Mouse (Mus musculus) lung, postnatal 0 days (tissue): Measurements from ENCODE around the gene Cfap45. TPM values are rescaled to one million over a fixed set of nuclear protein-coding genes. Genes with fewer than 3 reads are reported as not detected.

Source experiments
- ATAC-seq: fragments of 200-750 bp; cut with Nextera tagmentation; 2 replicates; pipeline ENCODE4 v1.8.0; 2017; ENCODE audit warnings: moderate library complexity
- DNase-seq: peaks from one replicate; pipeline ENCODE4 v3.0.0-alpha.2; 2016; ENCODE audit warnings: low spot score
- H3K27ac ChIP-seq: fragments of 300-500 bp; sonication (generic); 2 replicates; pipeline ENCODE4 v1.5.1; 2014; ENCODE audit warnings: antibody characterized with exemption, mild to moderate bottlenecking, low read length, mixed read lengths
- H3K27me3 ChIP-seq: fragments of 300-500 bp; sonication (generic); replicated peaks from 2 replicates; pipeline ENCODE4 v1.6.1; 2014; ENCODE audit warnings: low read length, mixed read lengths; ENCODE audit not compliant: insufficient read depth
- H3K36me3 ChIP-seq: fragments of 300-500 bp; sonication (generic); 2 replicates; pipeline ENCODE4 v1.6.1; 2014; ENCODE audit warnings: low read length, mixed read lengths; ENCODE audit not compliant: insufficient read depth
- H3K4me1 ChIP-seq: fragments of 300-500 bp; sonication (generic); 2 replicates; pipeline ENCODE4 v1.6.1; 2014; ENCODE audit warnings: antibody characterized with exemption, low read depth, low read length, mixed read lengths; ENCODE audit not compliant: insufficient read depth
- H3K4me2 ChIP-seq: fragments of 300-500 bp; sonication (generic); replicated peaks from 2 replicates; pipeline ENCODE4 v1.6.1; 2014; ENCODE audit warnings: low read depth, mild to moderate bottlenecking, low read length, moderate library complexity, mixed read lengths
- H3K4me3 ChIP-seq: fragments of 300-500 bp; sonication (generic); 2 replicates; pipeline ENCODE4 v1.5.1; 2014; ENCODE audit warnings: low read depth, low read length
- H3K9ac ChIP-seq: fragments of 300-500 bp; sonication (generic); replicated peaks from 2 replicates; pipeline ENCODE4 v1.6.1; 2014; ENCODE audit warnings: low read depth, mild to moderate bottlenecking
- H3K9me3 ChIP-seq: fragments of 300-500 bp; sonication (generic); 2 replicates; pipeline ENCODE4 v1.6.1; 2016; ENCODE audit warnings: low read length, mixed read lengths
- CTCF ChIP-seq: IDR thresholded peaks from 2 replicates; pipeline ENCODE4 v1.5.1; 2016; ENCODE audit warnings: antibody characterized with exemption, mild to moderate bottlenecking
- EP300 ChIP-seq: IDR thresholded peaks from 2 replicates; pipeline ENCODE4 v1.6.1; 2016; ENCODE audit warnings: antibody characterized with exemption, mild to moderate bottlenecking, control low read depth
- WGBS: fragments of 180-500 bp; shearing (Covaris S2); extraction: QIAGEN DNeasy Blood & Tissue Kit; methylation state at CpG from one replicate; pipeline ENCODE4 v1.1.7; 2014; 5-methylcytosine and 5-hydroxymethylcytosine counted together
- polyA plus RNA-seq: library from polyadenylated mRNA; unstranded; fragments of >200 nt; fragmentation: Nextera tagmentation; extraction: Ambion mirVana; gene quantifications from 2 replicates; pipeline ENCODE4 v1.2.1, GENCODE M21; 2015

Cfap45 gene
- polyA plus RNA-seq, 1 experiment from 2014 or later: 12.2 TPM

GRCm38 (mm10) chr1:172500451-172501370, 19.9 kb upstream of the Cfap45 start:
- peak overlapping the region; percentile 90 for H3K9ac ChIP-seq
- H3K9me3 ChIP-seq: no peaks in the 10 kb centered on the region
- peak overlapping the region; percentile 98 for H3K27ac ChIP-seq
- ATAC-seq: peak; percentile 64
- H3K4me1 ChIP-seq: peaks cover 26% of the 10 kb centered on the region
- peak overlapping the region; percentile 63 for H3K4me2 ChIP-seq
- WGBS: under 1% methylated on average over 52 of the region's 56 CpGs
- H3K36me3 ChIP-seq: peaks cover 10% of the 10 kb centered on the region
- no peaks in the 10 kb centered on the region for H3K27me3 ChIP-seq
- peak overlapping the region; percentile 94 for H3K4me3 ChIP-seq
- no peak for TF ChIP-seq CTCF
- TF ChIP-seq EP300: 0 out of 2 replicates have a peak, but pooled peaks have one; percentile 33
- DNase-seq: peak; percentile 93

GRCm38 (mm10) chr1:172501371-172502144, 19.0 kb upstream of the Cfap45 start:
- peak; percentile 95 for DNase-seq
- Histone ChIP-seq H3K4me3 (peak overlapping the region; percentile 94), H3K4me1 (peaks cover 26% of the 10 kb centered on the region), H3K27me3 (no peaks in the 10 kb centered on the region), H3K4me2 (peak overlapping the region; percentile 63), H3K9me3 (no peaks in the 10 kb centered on the region), H3K27ac (peak overlapping the region; percentile 98), H3K9ac (peak overlapping the region; percentile 90), H3K36me3 (peaks cover 18% of the 10 kb centered on the region)
- ATAC-seq: peak; percentile 63
- WGBS: 8% methylated on average over 13 of the region's 13 CpGs
- TF ChIP-seq CTCF (peak; percentile 42), EP300 (peak; percentile 80; the same call in 1 of the 2 replicates)

- peak; percentile 93 for DNase-seq
Measured at GRCm38 (mm10) chr1:172502145-172503110, 18.2 kb upstream of the Cfap45 start.

GRCm38 (mm10) chr1:172503111-172503997, 17.2 kb upstream of the Cfap45 start:
- H3K4me3 ChIP-seq: peak overlapping the region; percentile 94
- H3K27ac ChIP-seq: peak overlapping the region; percentile 98
- peaks cover 26% of the 10 kb centered on the region for H3K4me1 ChIP-seq
- DNase-seq: peak; percentile 88
- peak overlapping the region; percentile 44 for H3K9ac ChIP-seq
- no peaks in the 10 kb centered on the region for H3K9me3 ChIP-seq
- no peaks in the 10 kb centered on the region for H3K27me3 ChIP-seq
- TF ChIP-seq EP300 (peak; percentile 41; the same call in 1 of the 2 replicates), CTCF (no peak; the same call in 1 of the 2 replicates)
- H3K4me2 ChIP-seq: peak overlapping the region; percentile 63
- peaks cover 27% of the 10 kb centered on the region for H3K36me3 ChIP-seq
- no peak for ATAC-seq
- WGBS: 10% methylated on average over 14 of the region's 14 CpGs

More at GRCm38 (mm10) chr1:172502145-172503110, 18.2 kb upstream of the Cfap45 start:
- H3K4me1 ChIP-seq: peaks cover 26% of the 10 kb centered on the region
- peak overlapping the region; percentile 98 for H3K27ac ChIP-seq
- peak overlapping the region; percentile 94 for H3K4me3 ChIP-seq
- H3K36me3 ChIP-seq: peaks cover 20% of the 10 kb centered on the region
- H3K4me2 ChIP-seq: peak overlapping the region; percentile 63
- H3K27me3 ChIP-seq: no peaks in the 10 kb centered on the region
- WGBS: 5% methylated on average over 13 of the region's 13 CpGs
- H3K9me3 ChIP-seq: no peaks in the 10 kb centered on the region
- H3K9ac ChIP-seq: peak overlapping the region; percentile 90
- TF ChIP-seq EP300 (no peak), CTCF (no peak)
- ATAC-seq: peak; percentile 51

GRCm38 (mm10) chr1:172504756-172505155, 15.8 kb upstream of the Cfap45 start:
- TF ChIP-seq EP300 (no peak), CTCF (no peak; the same call in 1 of the 2 replicates)
- H3K27ac ChIP-seq: peak overlapping the region; percentile 26; the same call in 1 of the 2 replicates
- peaks cover 32% of the 10 kb centered on the region for H3K36me3 ChIP-seq
- no peaks in the 10 kb centered on the region for H3K9me3 ChIP-seq
- ATAC-seq (no peak), DNase-seq (no peak)
- WGBS: 51% methylated on average over 8 of the region's 8 CpGs
- H3K4me2 ChIP-seq: no peak overlapping the region; the same call in 1 of the 2 replicates
- peaks cover 26% of the 10 kb centered on the region for H3K4me1 ChIP-seq
- no peak overlapping the region for H3K4me3 ChIP-seq
- H3K27me3 ChIP-seq: no peaks in the 10 kb centered on the region
- 0 out of 2 replicates have a peak overlapping the region, but pooled peaks have one; percentile 9 for H3K9ac ChIP-seq
